Mouse (Mus musculus): Measurements from ENCODE around the gene Me1. TPM values are rescaled to one million over a fixed set of nuclear protein-coding genes. Genes with fewer than 3 reads are reported as not detected.
A peak's percentile ranks its signal among the peaks of the same experiment; 100 is the strongest.

The Me1 gene
- total and polyA plus RNA-seq, 2 experiments from 2014 or later: 9.2 to 35.1 TPM

- H3K36me3 ChIP-seq (replicated peaks; ENCODE audit: control insufficient read depth, insufficient read depth, low read length): no peaks in the 10 kb centered on the region
- TF ChIP-seq EP300 (IDR thresholded peaks at IDR 0.05; ENCODE audit: low read depth) (no peak), CTCF (IDR thresholded peaks at IDR 0.05; ENCODE audit: low read depth) (no peak)
- no peak overlapping the region for H3K4me3 ChIP-seq (ENCODE audit: low read depth, low read length)
- WGBS: 65% methylated on average over 10 of the region's 10 CpGs
- H3K4me2 ChIP-seq (ENCODE audit: low read depth, low read length): no peak overlapping the region
- no peaks in the 10 kb centered on the region for H3K9me3 ChIP-seq (replicated peaks; ENCODE audit: control insufficient read depth, low read length)
- ATAC-seq (ENCODE audit: insufficient read depth, low read depth) (no peak; the same call in 1 of the 2 replicates), DNase-seq (ENCODE audit: low spot score) (peak; percentile 20)
- H3K9ac ChIP-seq (replicated peaks; ENCODE audit: low read depth, low read length): no peak overlapping the region
- no peaks in the 10 kb centered on the region for H3K27me3 ChIP-seq (ENCODE audit: control insufficient read depth, insufficient read depth, low read length)
- no peaks in the 10 kb centered on the region for H3K4me1 ChIP-seq (ENCODE audit: control insufficient read depth, insufficient read depth)
- H3K27ac ChIP-seq (ENCODE audit: low read depth): no peak overlapping the region
Observed at GRCm38 (mm10) chr9:86728214-86728814, 32.6 kb upstream of the Me1 start.

DNA sequence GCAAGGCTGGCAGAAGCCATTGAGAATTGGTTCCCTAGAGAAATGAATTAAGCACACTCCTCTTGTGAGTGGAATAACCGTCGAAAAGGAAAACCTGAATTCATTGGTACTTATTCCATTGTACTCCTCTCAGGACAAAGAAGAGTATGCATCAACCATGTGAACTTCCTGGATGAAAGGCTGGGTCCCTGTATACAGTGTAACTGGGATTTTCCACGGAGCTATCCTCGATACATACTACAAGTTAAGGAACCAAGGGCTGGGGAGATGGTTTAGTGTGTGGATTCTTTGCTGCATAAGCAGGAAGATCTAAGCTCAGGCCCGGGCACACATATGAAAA is 30.6 kb upstream of the Me1 start:
- WGBS: 84% methylated on average over 5 of the region's 5 CpGs
- ATAC-seq (ENCODE audit: insufficient read depth, low read depth): no peak
- TF ChIP-seq EP300 (IDR thresholded peaks at IDR 0.05; ENCODE audit: low read depth) (no peak), CTCF (IDR thresholded peaks at IDR 0.05; ENCODE audit: low read depth) (no peak)

GRCm38 (mm10) chr9:86725604-86726380 is 30.0 kb upstream of the Me1 start:
- WGBS: 66% methylated on average over 7 of the region's 7 CpGs
- no peaks in the 10 kb centered on the region for H3K9me3 ChIP-seq (replicated peaks; ENCODE audit: control insufficient read depth, low read length)
- H3K27me3 ChIP-seq (ENCODE audit: control insufficient read depth, insufficient read depth, low read length): no peaks in the 10 kb centered on the region
- ATAC-seq (ENCODE audit: insufficient read depth, low read depth): no peak
- no peak overlapping the region for H3K9ac ChIP-seq (replicated peaks; ENCODE audit: low read depth, low read length)
- no peak for DNase-seq (ENCODE audit: low spot score)
- H3K4me3 ChIP-seq (ENCODE audit: low read depth, low read length): no peak overlapping the region
- H3K27ac ChIP-seq (ENCODE audit: low read depth): no peak overlapping the region
- no peak overlapping the region for H3K4me2 ChIP-seq (ENCODE audit: low read depth, low read length)
- no peak for TF ChIP-seq EP300 (IDR thresholded peaks at IDR 0.05; ENCODE audit: low read depth)
- no peak for TF ChIP-seq CTCF (IDR thresholded peaks at IDR 0.05; ENCODE audit: low read depth)
- H3K4me1 ChIP-seq (ENCODE audit: control insufficient read depth, insufficient read depth): no peaks in the 10 kb centered on the region
- no peaks in the 10 kb centered on the region for H3K36me3 ChIP-seq (replicated peaks; ENCODE audit: control insufficient read depth, insufficient read depth, low read length)

More for the DNA sequence above, 30.6 kb upstream of the Me1 start:
- Histone ChIP-seq H3K4me1 (ENCODE audit: control insufficient read depth, insufficient read depth) (no peaks in the 10 kb centered on the region), H3K9me3 (replicated peaks; ENCODE audit: control insufficient read depth, low read length) (no peaks in the 10 kb centered on the region), H3K27me3 (ENCODE audit: control insufficient read depth, insufficient read depth, low read length) (no peaks in the 10 kb centered on the region), H3K27ac (ENCODE audit: low read depth) (no peak overlapping the region), H3K9ac (replicated peaks; ENCODE audit: low read depth, low read length) (no peak overlapping the region), H3K36me3 (replicated peaks; ENCODE audit: control insufficient read depth, insufficient read depth, low read length) (no peaks in the 10 kb centered on the region), H3K4me3 (ENCODE audit: low read depth, low read length) (no peak overlapping the region), H3K4me2 (ENCODE audit: low read depth, low read length) (no peak overlapping the region)
- DNase-seq (ENCODE audit: low spot score): no peak

DNA sequence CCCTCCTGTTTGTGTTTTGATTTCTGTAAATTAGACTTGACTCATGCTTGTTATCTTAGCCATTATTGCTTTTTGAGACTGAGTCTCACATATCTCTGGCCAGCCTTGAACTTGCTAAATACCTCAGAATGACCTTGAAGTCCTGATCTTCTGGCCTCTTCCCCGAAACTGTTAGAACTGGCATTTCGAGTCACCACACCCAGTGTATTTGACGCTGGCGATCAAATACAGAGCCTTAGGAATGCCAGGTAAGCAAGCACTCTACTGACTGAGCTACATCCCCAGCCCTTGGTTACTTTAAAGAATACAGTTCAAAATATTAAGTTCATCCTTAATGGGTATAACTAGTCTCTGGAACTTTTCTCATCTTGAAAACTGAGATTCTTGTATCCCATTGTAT is 29.3 kb upstream of the Me1 start:
- H3K4me3 ChIP-seq (ENCODE audit: low read depth, low read length): no peak overlapping the region
- H3K27ac ChIP-seq (ENCODE audit: low read depth): no peak overlapping the region
- ATAC-seq (ENCODE audit: insufficient read depth, low read depth) (no peak), DNase-seq (ENCODE audit: low spot score) (no peak)
- H3K9ac ChIP-seq (replicated peaks; ENCODE audit: low read depth, low read length): no peak overlapping the region
- no peaks in the 10 kb centered on the region for H3K36me3 ChIP-seq (replicated peaks; ENCODE audit: control insufficient read depth, insufficient read depth, low read length)
- no peaks in the 10 kb centered on the region for H3K9me3 ChIP-seq (replicated peaks; ENCODE audit: control insufficient read depth, low read length)
- H3K4me1 ChIP-seq (ENCODE audit: control insufficient read depth, insufficient read depth): no peaks in the 10 kb centered on the region
- no peak overlapping the region for H3K4me2 ChIP-seq (ENCODE audit: low read depth, low read length)
- TF ChIP-seq EP300 (IDR thresholded peaks at IDR 0.05; ENCODE audit: low read depth) (no peak), CTCF (IDR thresholded peaks at IDR 0.05; ENCODE audit: low read depth) (no peak)
- H3K27me3 ChIP-seq (ENCODE audit: control insufficient read depth, insufficient read depth, low read length): no peaks in the 10 kb centered on the region
- WGBS: 80% methylated on average over 4 of the region's 4 CpGs

- DNase-seq (ENCODE audit: low spot score): no peak
- Histone ChIP-seq H3K36me3 (replicated peaks; ENCODE audit: control insufficient read depth, insufficient read depth, low read length) (no peaks in the 10 kb centered on the region), H3K27ac (ENCODE audit: low read depth) (no peak overlapping the region), H3K4me1 (ENCODE audit: control insufficient read depth, insufficient read depth) (no peaks in the 10 kb centered on the region), H3K4me2 (ENCODE audit: low read depth, low read length) (no peak overlapping the region), H3K9ac (replicated peaks; ENCODE audit: low read depth, low read length) (no peak overlapping the region), H3K27me3 (ENCODE audit: control insufficient read depth, insufficient read depth, low read length) (no peaks in the 10 kb centered on the region), H3K9me3 (replicated peaks; ENCODE audit: control insufficient read depth, low read length) (no peaks in the 10 kb centered on the region), H3K4me3 (ENCODE audit: low read depth, low read length) (no peak overlapping the region)
- TF ChIP-seq EP300 (IDR thresholded peaks at IDR 0.05; ENCODE audit: low read depth) (no peak), CTCF (IDR thresholded peaks at IDR 0.05; ENCODE audit: low read depth) (no peak)
- WGBS: 84% methylated on average over 2 of the region's 2 CpGs
- no peak for ATAC-seq (ENCODE audit: insufficient read depth, low read depth)
Observed at GRCm38 (mm10) chr9:86720794-86721193, 25.0 kb upstream of the Me1 start.
